Mouse (Mus musculus): ENCODE data around the gene Krtap24-1.
A peak's percentile ranks its signal among the peaks of the same experiment; 100 is the strongest.

Gene Krtap24-1

GRCm38 (mm10) chr16:88611922-88612321 is at the start of gene Krtap24-1:
Gene Krtap24-1 (minus strand): TSS chr16:88612279.
- DNase-seq, result no peak

GRCm38 (mm10) chr16:88657426-88657825 is 45.3 kb upstream of the Krtap24-1 start:
- no peak for DNase-seq

DNA sequence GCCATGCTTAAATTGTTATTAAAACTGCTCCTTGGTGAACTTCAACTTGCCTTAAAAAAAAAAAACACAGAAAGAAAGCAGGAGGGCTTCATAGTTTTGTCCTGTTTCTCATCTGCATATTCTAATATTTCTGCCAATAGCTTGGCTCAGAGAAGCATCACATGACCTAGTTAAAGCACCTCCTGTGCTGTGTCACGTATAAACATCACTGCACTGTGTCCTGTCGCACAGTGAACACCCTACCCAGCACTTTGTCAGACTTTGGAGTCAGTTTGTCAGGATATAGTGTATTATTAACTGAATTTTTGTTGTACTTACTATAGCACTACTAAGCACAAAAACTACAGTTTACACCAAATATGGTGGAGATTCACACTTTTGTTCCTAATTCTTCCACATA is 39.9 kb upstream of the Krtap24-1 start:
- DNase-seq, result no peak

DNA sequence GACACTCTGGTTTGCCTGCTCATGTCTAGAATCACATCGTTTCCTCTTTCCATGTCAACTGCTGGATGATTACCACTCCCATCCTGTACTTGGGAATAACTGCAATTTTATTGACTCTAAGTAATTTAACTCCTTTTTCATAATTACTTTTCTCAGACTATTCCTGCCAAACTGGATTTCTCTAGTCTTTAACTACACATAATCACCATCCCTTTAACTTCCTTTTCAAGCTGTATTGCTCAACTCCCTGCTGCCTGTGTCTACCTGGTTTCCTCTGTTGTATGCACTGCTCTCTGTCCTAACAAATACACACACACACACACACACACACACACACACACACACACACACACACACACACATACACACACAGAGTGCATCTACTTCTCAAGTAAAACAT is 39.0 kb upstream of the Krtap24-1 start:
- no peak for DNase-seq

DNA sequence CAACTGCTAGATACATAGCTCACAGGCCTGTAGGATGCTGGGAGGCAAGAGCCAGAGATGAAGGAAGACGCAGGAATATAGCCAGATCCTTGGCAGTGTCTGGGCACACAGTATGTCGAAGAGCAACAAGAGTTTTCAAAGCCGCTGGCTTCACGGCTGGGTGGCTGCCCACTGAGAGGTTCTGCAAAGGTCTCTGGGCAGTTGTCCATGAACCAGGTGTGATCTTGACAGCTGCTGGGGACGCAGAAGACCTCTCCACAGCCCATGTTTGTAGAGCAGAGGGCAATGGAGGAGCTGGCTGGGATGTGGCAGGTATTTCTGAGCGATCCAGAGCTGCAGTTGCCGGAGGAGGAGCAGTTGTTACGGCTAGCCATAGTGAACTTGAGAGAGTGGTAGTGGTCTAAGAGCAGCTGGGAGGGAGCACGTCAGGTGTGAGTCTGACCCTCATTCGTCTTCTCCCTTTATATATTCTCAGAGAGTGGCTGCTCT is 35.3 kb upstream of the Krtap24-1 start, which contains the start of gene Krtap26-1:
Gene Krtap26-1, minus strand, starts transcription at position 439 of the 489 bp plus-strand sequence.
- DNase-seq, result no peak

- DNase-seq, result no peak
Observed at GRCm38 (mm10) chr16:88646366-88647111, 34.5 kb upstream of the Krtap24-1 start.

DNA sequence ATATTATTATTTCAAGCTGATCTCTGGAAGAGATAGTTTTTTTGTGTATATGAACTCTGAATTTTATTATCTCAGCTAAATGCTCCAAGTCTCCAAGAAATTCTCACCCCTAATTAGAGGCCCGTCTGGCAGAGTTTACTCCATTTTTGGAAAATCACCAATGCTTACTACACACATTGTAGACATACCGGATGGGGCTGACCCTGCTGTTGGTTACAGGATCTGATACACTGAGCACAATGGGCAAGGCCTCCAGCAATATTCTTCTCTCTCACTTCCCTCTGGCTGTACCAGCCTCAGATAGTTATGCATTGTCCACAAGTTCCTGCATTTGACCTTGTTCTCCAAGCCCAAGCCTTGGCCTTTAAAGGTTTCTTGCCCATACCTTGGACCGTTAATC is 28.0 kb upstream of the Krtap24-1 start:
- DNase-seq, result no peak

- peak; percentile 7 for DNase-seq
Observed at GRCm38 (mm10) chr16:88635142-88635541, 23.1 kb upstream of the Krtap24-1 start.

DNA sequence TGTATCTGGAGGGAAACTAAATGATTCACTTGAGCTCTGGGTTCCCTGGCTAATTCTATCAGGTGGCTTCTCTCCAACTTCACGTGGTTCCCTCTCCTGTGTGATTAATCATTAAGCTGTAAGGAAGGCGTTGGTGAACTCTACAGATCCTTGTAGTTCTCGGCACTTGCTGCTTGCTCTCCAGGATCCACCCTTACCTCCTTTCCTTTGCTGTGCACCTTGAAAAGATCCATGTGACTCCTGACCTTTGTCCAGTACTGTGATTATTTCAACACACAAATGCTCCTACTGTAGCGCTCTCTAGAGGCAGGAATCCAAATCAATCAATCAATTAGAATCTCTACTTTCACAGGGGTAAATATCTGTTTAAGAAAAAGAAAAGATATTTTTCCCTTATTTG is 19.4 kb upstream of the Krtap24-1 start:
- DNase-seq, result no peak

- no peak for DNase-seq
Observed at GRCm38 (mm10) chr16:88627566-88627965, 15.5 kb upstream of the Krtap24-1 start, which contains the start of gene 2310079G19Rik. Gene 2310079G19Rik (minus strand): TSS chr16:88627666.

DNA sequence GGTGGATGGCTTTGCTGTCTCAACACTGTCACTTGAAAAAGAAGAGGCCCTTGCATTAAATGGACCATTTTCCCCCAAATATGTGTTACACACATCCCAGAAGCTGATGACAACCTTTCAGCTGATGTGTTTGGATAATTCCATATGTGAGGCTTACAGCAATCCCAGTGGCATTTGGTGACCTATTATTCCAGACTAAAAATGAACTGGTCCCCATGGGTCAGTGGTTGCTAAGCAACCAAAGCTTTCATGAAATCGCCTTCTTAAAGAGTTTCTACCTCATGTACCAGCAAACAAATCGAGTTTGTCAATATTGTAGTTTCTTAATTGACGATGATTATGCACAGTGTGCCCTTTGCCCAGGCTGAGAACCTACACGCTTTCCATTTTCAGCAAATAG is 633 bp upstream of the Krtap24-1 start:
- no peak for DNase-seq

GRCm38 (mm10) chr16:88604570-88604969 is 7.5 kb downstream of the Krtap24-1 start:
- peak; percentile 3 for DNase-seq

DNA sequence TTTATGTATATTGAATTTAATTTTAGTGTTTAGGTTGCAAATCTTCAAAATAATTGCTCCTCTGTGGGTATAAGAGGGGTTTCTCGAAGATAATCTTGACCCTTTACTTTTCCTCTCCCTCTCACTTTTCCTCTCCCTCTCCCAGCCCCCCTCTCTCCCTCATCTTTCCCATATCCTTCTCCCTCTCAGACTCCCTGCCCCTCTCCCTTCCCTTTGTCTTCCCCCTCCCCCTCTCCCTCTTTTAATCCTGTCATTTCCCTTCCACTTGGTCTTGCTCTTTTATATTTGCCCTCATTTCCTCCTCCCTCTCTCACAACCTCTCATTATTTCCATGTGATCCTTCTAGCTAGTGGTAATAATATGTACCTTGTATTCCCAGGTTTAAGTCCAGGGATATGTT is 9.6 kb downstream of the Krtap24-1 start:
- no peak for DNase-seq

- no peak for DNase-seq
Observed at GRCm38 (mm10) chr16:88600303-88600702, 11.8 kb downstream of the Krtap24-1 start.

- DNase-seq, result no peak
Observed at GRCm38 (mm10) chr16:88599504-88600237, 12.4 kb downstream of the Krtap24-1 start.

DNA sequence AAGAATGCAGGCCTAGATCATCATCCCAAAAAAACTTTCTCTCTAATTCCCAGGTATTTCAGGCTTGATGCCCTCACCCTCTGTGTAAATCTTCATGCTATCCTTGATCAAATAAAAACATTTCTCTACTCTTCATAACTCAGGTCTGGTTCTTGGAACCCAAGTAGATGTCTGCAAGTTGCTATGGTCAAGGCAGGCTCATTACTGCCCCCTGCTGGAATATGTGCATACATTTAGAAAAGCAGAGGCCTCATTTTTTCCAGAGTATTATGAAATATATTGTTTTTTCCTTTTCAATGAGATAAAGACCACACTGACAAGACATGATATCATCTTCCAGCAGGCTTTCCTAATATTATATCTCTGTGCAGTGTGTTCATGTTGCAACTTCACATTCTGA is 19.3 kb downstream of the Krtap24-1 start:
- DNase-seq, result peak; percentile 32

- DNase-seq, result no peak
Observed at GRCm38 (mm10) chr16:88583338-88583737, 28.7 kb downstream of the Krtap24-1 start.

GRCm38 (mm10) chr16:88575885-88576679 is 36.0 kb downstream of the Krtap24-1 start:
- no peak for DNase-seq

GRCm38 (mm10) chr16:88572904-88573404 is 39.1 kb downstream of the Krtap24-1 start:
- DNase-seq, result no peak

DNA sequence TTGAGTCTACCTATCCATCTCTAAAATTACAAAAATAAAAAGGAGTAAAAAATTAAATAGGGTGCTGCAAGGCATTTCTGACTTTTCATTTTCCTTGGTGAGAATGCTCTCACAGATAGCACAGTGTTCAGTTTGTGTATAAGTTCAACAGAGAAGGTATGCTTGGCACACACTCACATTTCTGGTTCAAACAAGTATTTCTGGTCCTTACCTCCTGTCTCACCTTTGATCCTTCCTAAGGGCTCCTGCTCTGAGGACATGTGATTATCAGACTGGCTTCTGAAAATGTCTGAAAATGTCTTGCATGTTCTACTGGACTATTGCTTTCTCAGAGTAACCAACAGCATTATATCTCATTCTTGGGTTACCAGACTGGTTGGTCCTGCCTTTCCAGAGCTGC is 41.9 kb downstream of the Krtap24-1 start:
- no peak for DNase-seq

- DNase-seq, result no peak
Observed at GRCm38 (mm10) chr16:88569732-88570131, 42.3 kb downstream of the Krtap24-1 start.

GRCm38 (mm10) chr16:88569096-88569495 is 43.0 kb downstream of the Krtap24-1 start:
- DNase-seq, result no peak

Measured in lung, postnatal 36 days (tissue).